Mouse (Mus musculus): Measurements from ENCODE around the gene Ddn. TPM values are rescaled to one million over a fixed set of nuclear protein-coding genes. Genes with fewer than 3 reads are reported as not detected.

The Ddn gene
- polyA plus RNA-seq, 1 experiment from 2014 or later = 0.07 TPM

- ATAC-seq = no peak
- WGBS = 64% methylated on average over 14 of the region's 14 CpGs
- Histone ChIP-seq H3K9me3 (ENCODE audit: control insufficient read depth) (no peaks in the 10 kb centered on the region), H3K4me3 (ENCODE audit: low read depth, low read length) (no peak overlapping the region), H3K36me3 (ENCODE audit: control insufficient read depth, insufficient read depth) (peaks cover 99% of the 10 kb centered on the region), H3K4me1 (replicated peaks; ENCODE audit: control insufficient read depth, insufficient read depth, low read length) (0 out of 2 replicates have a peak, but pooled peaks cover 4% of the 10 kb centered on the region), H3K27me3 (replicated peaks; ENCODE audit: control insufficient read depth, insufficient read depth, low read length) (no peaks in the 10 kb centered on the region), H3K9ac (ENCODE audit: low read depth, low read length) (no peak overlapping the region), H3K27ac (ENCODE audit: low read depth, low read length) (0 out of 2 replicates have a peak overlapping the region, but pooled peaks have one; percentile 31), H3K4me2 (replicated peaks; ENCODE audit: low read depth) (no peak overlapping the region)
- TF ChIP-seq CTCF (IDR thresholded peaks at IDR 0.05; ENCODE audit: low read depth) = no peak
These were observed 41.4 kb upstream of the Ddn start for GRCm38 (mm10) chr15:98850668-98851067.

GRCm38 (mm10) chr15:98849956-98850600 lies 40.8 kb upstream of the Ddn start:
- Histone ChIP-seq H3K4me3 (ENCODE audit: low read depth, low read length) (no peak overlapping the region), H3K4me2 (replicated peaks; ENCODE audit: low read depth) (no peak overlapping the region), H3K4me1 (replicated peaks; ENCODE audit: control insufficient read depth, insufficient read depth, low read length) (0 out of 2 replicates have a peak, but pooled peaks cover 4% of the 10 kb centered on the region), H3K27ac (ENCODE audit: low read depth, low read length) (no peak overlapping the region), H3K36me3 (ENCODE audit: control insufficient read depth, insufficient read depth) (peaks cover 99% of the 10 kb centered on the region), H3K9me3 (ENCODE audit: control insufficient read depth) (no peaks in the 10 kb centered on the region), H3K9ac (ENCODE audit: low read depth, low read length) (no peak overlapping the region), H3K27me3 (replicated peaks; ENCODE audit: control insufficient read depth, insufficient read depth, low read length) (no peaks in the 10 kb centered on the region)
- 78% methylated on average over 16 of the region's 16 CpGs for WGBS
- no peak for TF ChIP-seq CTCF (IDR thresholded peaks at IDR 0.05; ENCODE audit: low read depth)
- ATAC-seq = no peak

- TF ChIP-seq CTCF (IDR thresholded peaks at IDR 0.05; ENCODE audit: low read depth) = no peak
- H3K4me3 ChIP-seq (ENCODE audit: low read depth, low read length) = no peak overlapping the region
- H3K36me3 ChIP-seq (ENCODE audit: control insufficient read depth, insufficient read depth) = peaks cover 99% of the 10 kb centered on the region
- H3K4me1 ChIP-seq (replicated peaks; ENCODE audit: control insufficient read depth, insufficient read depth, low read length) = 0 out of 2 replicates have a peak, but pooled peaks cover 4% of the 10 kb centered on the region
- H3K27me3 ChIP-seq (replicated peaks; ENCODE audit: control insufficient read depth, insufficient read depth, low read length) = no peaks in the 10 kb centered on the region
- no peaks in the 10 kb centered on the region for H3K9me3 ChIP-seq (ENCODE audit: control insufficient read depth)
- H3K27ac ChIP-seq (ENCODE audit: low read depth, low read length) = no peak overlapping the region
- H3K4me2 ChIP-seq (replicated peaks; ENCODE audit: low read depth) = no peak overlapping the region
- no peak for ATAC-seq
- no peak overlapping the region for H3K9ac ChIP-seq (ENCODE audit: low read depth, low read length)
- WGBS = 95% methylated on average over 11 of the region's 11 CpGs
These were observed 39.9 kb upstream of the Ddn start for GRCm38 (mm10) chr15:98849165-98849564.

GRCm38 (mm10) chr15:98846140-98846539 lies 36.9 kb upstream of the Ddn start:
- ATAC-seq = no peak
- WGBS = 85% methylated on average over 8 of the region's 8 CpGs
- H3K9ac ChIP-seq (ENCODE audit: low read depth, low read length) = no peak overlapping the region
- TF ChIP-seq CTCF (IDR thresholded peaks at IDR 0.05; ENCODE audit: low read depth) = no peak
- H3K27ac ChIP-seq (ENCODE audit: low read depth, low read length) = no peak overlapping the region; the same call in 1 of the 2 replicates
- H3K4me2 ChIP-seq (replicated peaks; ENCODE audit: low read depth) = no peak overlapping the region
- H3K9me3 ChIP-seq (ENCODE audit: control insufficient read depth) = no peaks in the 10 kb centered on the region
- H3K4me3 ChIP-seq (ENCODE audit: low read depth, low read length) = no peak overlapping the region
- H3K36me3 ChIP-seq (ENCODE audit: control insufficient read depth, insufficient read depth) = peaks cover 100% of the 10 kb centered on the region
- H3K27me3 ChIP-seq (replicated peaks; ENCODE audit: control insufficient read depth, insufficient read depth, low read length) = no peaks in the 10 kb centered on the region
- no peaks in the 10 kb centered on the region for H3K4me1 ChIP-seq (replicated peaks; ENCODE audit: control insufficient read depth, insufficient read depth, low read length)

GRCm38 (mm10) chr15:98845149-98845548 lies 35.9 kb upstream of the Ddn start:
- Histone ChIP-seq H3K9ac (ENCODE audit: low read depth, low read length) (no peak overlapping the region), H3K4me2 (replicated peaks; ENCODE audit: low read depth) (no peak overlapping the region), H3K27ac (ENCODE audit: low read depth, low read length) (0 out of 2 replicates have a peak overlapping the region, but pooled peaks have one; percentile 7), H3K9me3 (ENCODE audit: control insufficient read depth) (no peaks in the 10 kb centered on the region), H3K27me3 (replicated peaks; ENCODE audit: control insufficient read depth, insufficient read depth, low read length) (no peaks in the 10 kb centered on the region), H3K4me3 (ENCODE audit: low read depth, low read length) (no peak overlapping the region), H3K4me1 (replicated peaks; ENCODE audit: control insufficient read depth, insufficient read depth, low read length) (no peaks in the 10 kb centered on the region), H3K36me3 (ENCODE audit: control insufficient read depth, insufficient read depth) (peaks cover 100% of the 10 kb centered on the region)
- no peak for ATAC-seq
- TF ChIP-seq CTCF (IDR thresholded peaks at IDR 0.05; ENCODE audit: low read depth) = no peak
- WGBS = 83% methylated on average over 2 of the region's 2 CpGs

DNA sequence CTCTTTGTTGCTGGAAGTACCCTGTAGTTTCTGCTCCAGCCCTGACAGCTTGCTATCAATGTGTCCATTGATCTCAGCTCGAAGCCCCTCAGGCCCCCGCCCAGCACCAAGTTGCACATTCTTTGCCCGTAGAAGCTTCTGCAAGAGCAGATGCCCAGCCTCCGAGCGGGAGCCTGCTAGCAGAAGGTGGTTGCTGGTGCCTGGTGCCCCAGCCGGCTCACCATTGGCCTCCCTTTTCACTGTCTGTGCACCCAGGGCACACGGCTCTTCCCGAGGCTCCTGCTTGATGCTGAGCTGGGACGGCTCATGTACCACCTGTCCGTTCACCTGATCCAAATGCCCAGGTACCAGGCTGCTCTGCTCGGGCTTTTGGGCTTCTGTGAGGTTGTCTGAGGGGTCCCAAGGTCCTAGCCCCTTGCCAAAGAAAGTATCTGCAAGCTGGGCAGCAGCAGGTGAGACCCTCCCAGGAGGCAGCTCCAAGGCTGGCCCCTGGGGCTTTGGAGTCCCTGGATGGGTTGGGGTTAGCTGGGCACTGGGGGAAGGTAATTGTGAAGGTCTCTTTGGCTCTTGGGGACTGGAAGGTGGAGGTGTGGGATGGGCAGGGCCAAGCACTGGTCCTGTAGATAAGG lies 34.4 kb upstream of the Ddn start:
- no peak overlapping the region for H3K27ac ChIP-seq (ENCODE audit: low read depth, low read length)
- no peak overlapping the region for H3K4me3 ChIP-seq (ENCODE audit: low read depth, low read length)
- no peaks in the 10 kb centered on the region for H3K27me3 ChIP-seq (replicated peaks; ENCODE audit: control insufficient read depth, insufficient read depth, low read length)
- no peaks in the 10 kb centered on the region for H3K4me1 ChIP-seq (replicated peaks; ENCODE audit: control insufficient read depth, insufficient read depth, low read length)
- ATAC-seq = no peak
- no peaks in the 10 kb centered on the region for H3K9me3 ChIP-seq (ENCODE audit: control insufficient read depth)
- H3K9ac ChIP-seq (ENCODE audit: low read depth, low read length) = no peak overlapping the region
- H3K4me2 ChIP-seq (replicated peaks; ENCODE audit: low read depth) = no peak overlapping the region
- no peak for TF ChIP-seq CTCF (IDR thresholded peaks at IDR 0.05; ENCODE audit: low read depth)
- WGBS = 93% methylated on average over 11 of the region's 11 CpGs
- peaks cover 100% of the 10 kb centered on the region for H3K36me3 ChIP-seq (ENCODE audit: control insufficient read depth, insufficient read depth)

Measured in intestine, postnatal 0 days (tissue).